Mouse (Mus musculus): ENCODE data around the gene Zfp384. TPM values are rescaled to one million over a fixed set of nuclear protein-coding genes. Genes with fewer than 3 reads are reported as not detected.

Gene Zfp384
- polyA plus RNA-seq, 1 experiment from 2014 or later = 8.7 TPM

GRCm38 (mm10) chr6:125082801-125083386 lies 73.9 kb downstream of the Zfp384 start:
- no peak overlapping the region for H3K9ac ChIP-seq (ENCODE audit: low read length)
- ATAC-seq (replicated peaks; ENCODE audit: extremely low read depth, insufficient read depth, low FRiP score) = no peak
- peaks cover 5% of the 10 kb centered on the region; the same call in 1 of the 2 replicates for H3K4me1 ChIP-seq (ENCODE audit: control insufficient read depth, insufficient read depth, low read length)
- H3K27ac ChIP-seq (ENCODE audit: low read length) = no peak overlapping the region
- H3K36me3 ChIP-seq (ENCODE audit: control insufficient read depth, insufficient read depth) = no peaks in the 10 kb centered on the region
- no peak overlapping the region for H3K4me2 ChIP-seq (ENCODE audit: low read depth, low read length)
- no peak overlapping the region for H3K4me3 ChIP-seq (ENCODE audit: low read length)
- no peaks in the 10 kb centered on the region for H3K9me3 ChIP-seq (replicated peaks; ENCODE audit: control insufficient read depth, low read length)
- WGBS = 88% methylated on average over 7 of the region's 7 CpGs
- H3K27me3 ChIP-seq (ENCODE audit: control insufficient read depth, insufficient read depth, low read length) = no peaks in the 10 kb centered on the region

DNA sequence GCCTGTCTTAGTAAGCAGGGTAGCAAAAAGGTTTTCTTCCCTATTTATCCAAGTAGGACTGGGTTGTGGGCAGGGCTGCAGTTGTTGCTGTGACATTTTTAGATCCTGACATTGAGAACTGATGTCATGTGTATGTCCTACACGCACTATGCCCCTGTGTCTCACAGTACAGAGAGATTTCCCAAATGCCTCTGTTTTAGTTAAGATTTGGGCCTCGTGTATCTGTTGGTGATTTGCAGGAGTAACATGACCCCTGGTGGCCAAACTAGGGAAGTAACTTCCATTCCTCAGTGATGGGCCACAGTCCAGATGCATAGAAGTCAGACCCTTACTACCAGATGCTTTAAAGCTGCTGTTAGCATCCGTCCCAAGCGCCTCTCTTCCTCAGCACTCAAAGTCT lies 75.5 kb downstream of the Zfp384 start:
- peaks cover 16% of the 10 kb centered on the region for H3K4me1 ChIP-seq (ENCODE audit: control insufficient read depth, insufficient read depth, low read length)
- H3K36me3 ChIP-seq (ENCODE audit: control insufficient read depth, insufficient read depth) = no peaks in the 10 kb centered on the region
- H3K27ac ChIP-seq (ENCODE audit: low read length) = no peak overlapping the region
- 3% methylated on average over 4 of the region's 4 CpGs for WGBS
- ATAC-seq (replicated peaks; ENCODE audit: extremely low read depth, insufficient read depth, low FRiP score) = no peak
- H3K4me2 ChIP-seq (ENCODE audit: low read depth, low read length) = no peak overlapping the region
- no peak overlapping the region for H3K4me3 ChIP-seq (ENCODE audit: low read length)
- no peaks in the 10 kb centered on the region for H3K9me3 ChIP-seq (replicated peaks; ENCODE audit: control insufficient read depth, low read length)
- H3K27me3 ChIP-seq (ENCODE audit: control insufficient read depth, insufficient read depth, low read length) = no peaks in the 10 kb centered on the region
- H3K9ac ChIP-seq (ENCODE audit: low read length) = no peak overlapping the region

Other genes with a start within 250 kb of the Zfp384 start
- 3.7 and 4.3 TPM in 2 replicates for gene Eno2, start 239.5 kb upstream of the Zfp384 start, polyA plus RNA-seq (2015; fragmentation: Nextera tagmentation; extraction: Ambion mirVana)
- 2.5 and 5.7 TPM in 2 replicates for gene Lrrc23, start 229.4 kb upstream of the Zfp384 start, polyA plus RNA-seq (2015; fragmentation: Nextera tagmentation; extraction: Ambion mirVana)
- 7.4 and 9.2 TPM in 2 replicates for gene Spsb2, start 200.5 kb upstream of the Zfp384 start, polyA plus RNA-seq (2015; fragmentation: Nextera tagmentation; extraction: Ambion mirVana)
- gene Tpi1, start 194.8 kb upstream of the Zfp384 start, polyA plus RNA-seq (2015; fragmentation: Nextera tagmentation; extraction: Ambion mirVana) = 1,525 and 1,576 TPM in 2 replicates
- gene Usp5, start 179.7 kb upstream of the Zfp384 start, polyA plus RNA-seq (2015; fragmentation: Nextera tagmentation; extraction: Ambion mirVana) = 104 and 112 TPM in 2 replicates
- gene Cdca3, start 179.6 kb upstream of the Zfp384 start, polyA plus RNA-seq (2015; fragmentation: Nextera tagmentation; extraction: Ambion mirVana) = 126 and 136 TPM in 2 replicates
- gene Gnb3, start 168.9 kb upstream of the Zfp384 start, polyA plus RNA-seq (2015; fragmentation: Nextera tagmentation; extraction: Ambion mirVana) = 3.8 and 4.2 TPM in 2 replicates
- gene P3h3, start 151.4 kb upstream of the Zfp384 start, polyA plus RNA-seq (2015; fragmentation: Nextera tagmentation; extraction: Ambion mirVana) = 12.3 and 15.2 TPM in 2 replicates
- 2.4 and 2.7 TPM in 2 replicates for gene Gpr162, start 145.2 kb upstream of the Zfp384 start, polyA plus RNA-seq (2015; fragmentation: Nextera tagmentation; extraction: Ambion mirVana)
- gene Cd4, start 120.9 kb upstream of the Zfp384 start, polyA plus RNA-seq (2015; fragmentation: Nextera tagmentation; extraction: Ambion mirVana) = 0.25 and 2.1 TPM in 2 replicates
- 1.1 and 1.7 TPM in 2 replicates for gene Lag3, start 97.4 kb upstream of the Zfp384 start, polyA plus RNA-seq (2015; fragmentation: Nextera tagmentation; extraction: Ambion mirVana)
- 203 and 265 TPM in 2 replicates for gene Ptms, start 89.0 kb upstream of the Zfp384 start, polyA plus RNA-seq (2015; fragmentation: Nextera tagmentation; extraction: Ambion mirVana)
- 387 and 398 TPM in 2 replicates for gene Mlf2, start 77.8 kb upstream of the Zfp384 start, polyA plus RNA-seq (2015; fragmentation: Nextera tagmentation; extraction: Ambion mirVana)
- gene Cops7a, start 43.6 kb upstream of the Zfp384 start, polyA plus RNA-seq (2015; fragmentation: Nextera tagmentation; extraction: Ambion mirVana) = 141 and 145 TPM in 2 replicates
- gene Pianp, start 12.5 kb upstream of the Zfp384 start, polyA plus RNA-seq (2015; fragmentation: Nextera tagmentation; extraction: Ambion mirVana) = 0.54 and 0.70 TPM in 2 replicates
- gene Ing4, start 30.6 kb downstream of the Zfp384 start, polyA plus RNA-seq (2015; fragmentation: Nextera tagmentation; extraction: Ambion mirVana) = 77.5 and 89.0 TPM in 2 replicates
- gene Acrbp, start 40.5 kb downstream of the Zfp384 start, polyA plus RNA-seq (2015; fragmentation: Nextera tagmentation; extraction: Ambion mirVana) = 8.0 TPM in 2 replicates
- gene Lpar5, start 58.8 kb downstream of the Zfp384 start, polyA plus RNA-seq (2015; fragmentation: Nextera tagmentation; extraction: Ambion mirVana) = 0.55 and 1.6 TPM in 2 replicates
- 50.6 and 63.0 TPM in 2 replicates for gene Chd4, start 86.8 kb downstream of the Zfp384 start, polyA plus RNA-seq (2015; fragmentation: Nextera tagmentation; extraction: Ambion mirVana)
- gene Nop2, start 122.8 kb downstream of the Zfp384 start, polyA plus RNA-seq (2015; fragmentation: Nextera tagmentation; extraction: Ambion mirVana) = 45.0 and 45.8 TPM in 2 replicates
- 11.7 and 13.2 TPM in 2 replicates for gene Iffo1, start 136.1 kb downstream of the Zfp384 start, polyA plus RNA-seq (2015; fragmentation: Nextera tagmentation; extraction: Ambion mirVana)
- gene Gapdh, start 157.3 kb downstream of the Zfp384 start, polyA plus RNA-seq (2015; fragmentation: Nextera tagmentation; extraction: Ambion mirVana) = 3,677 and 4,254 TPM in 2 replicates
- gene Ncapd2, start 182.6 kb downstream of the Zfp384 start, polyA plus RNA-seq (2015; fragmentation: Nextera tagmentation; extraction: Ambion mirVana) = 97.4 and 99.3 TPM in 2 replicates
- 270 and 281 TPM in 2 replicates for gene Mrpl51, start 182.7 kb downstream of the Zfp384 start, polyA plus RNA-seq (2015; fragmentation: Nextera tagmentation; extraction: Ambion mirVana)
- 7.0 and 8.4 TPM in 2 replicates for gene Vamp1, start 206.4 kb downstream of the Zfp384 start, polyA plus RNA-seq (2015; fragmentation: Nextera tagmentation; extraction: Ambion mirVana)
- gene Tapbpl, start 222.7 kb downstream of the Zfp384 start, polyA plus RNA-seq (2015; fragmentation: Nextera tagmentation; extraction: Ambion mirVana) = 7.4 and 9.1 TPM in 2 replicates
- 7.9 and 18.5 TPM in 2 replicates for gene Cd27, start 227.9 kb downstream of the Zfp384 start, polyA plus RNA-seq (2015; fragmentation: Nextera tagmentation; extraction: Ambion mirVana)